In genomic region chr3:136722493-136722892, GRCm38 (mm10) we compare ENCODE assay signal across 12 mouse cellular contexts.
"Had no signal": no experiment of that assay in that cellular context is flagged by ENCODE, and none has a peak within 500 bp of the region (broad histone marks: within the 10 kb centered on the region; RNA-seq: fewer than 3 reads in every experiment).

No protein-coding gene starts in this region.

- H3K27me3 ChIP-seq: limb, embryonic 15.5 days; liver, embryonic 12.5 days; midbrain, embryonic 13.5 days; neural tube, embryonic 12.5 days had no signal

- H3K27ac ChIP-seq: left cerebral cortex, adult 2 months; limb, embryonic 15.5 days; liver, embryonic 12.5 days; midbrain, embryonic 13.5 days; neural tube, embryonic 12.5 days had no signal

- H3K9me3 ChIP-seq: limb, embryonic 15.5 days; liver, embryonic 12.5 days; neural tube, embryonic 12.5 days had no signal

- H3K36me3 ChIP-seq: limb, embryonic 15.5 days; liver, embryonic 12.5 days; midbrain, embryonic 13.5 days; neural tube, embryonic 12.5 days had no signal

- H3K4me2 ChIP-seq: limb, embryonic 15.5 days; liver, embryonic 12.5 days; lung, embryonic 14.5 days; midbrain, embryonic 13.5 days; neural tube, embryonic 12.5 days had no signal

- H3K9ac ChIP-seq: limb, embryonic 15.5 days; liver, embryonic 12.5 days; lung, embryonic 14.5 days; midbrain, embryonic 13.5 days; neural tube, embryonic 12.5 days had no signal

- H3K4me3 ChIP-seq: left cerebral cortex, adult 2 months; limb, embryonic 15.5 days; liver, embryonic 12.5 days; midbrain, embryonic 13.5 days; neural tube, embryonic 12.5 days had no signal

- ATAC-seq: liver, embryonic 12.5 days; midbrain, embryonic 13.5 days had no signal

- DNase-seq: kidney, adult 18-20 months; kidney, postnatal 25 days; lung, postnatal 14 days; right cerebral cortex, postnatal 14 days; thymus, adult 18-20 months; thymus, postnatal 14 days had no signal
